Mouse (Mus musculus): ENCODE measurements around the gene Gm7233.
"Not testable (repeated sequence)": the region's sequence is repeated elsewhere in the genome, so short reads cannot be mapped to it uniquely, and the experiment has no call there.

The Gm7233 gene

GRCm38 (mm10) chr14:43179567-43179966, at the start of gene Gm7233:
Gene Gm7233, plus strand, starts transcription at chr14:43179867.
- not testable (repeated sequence) for DNase-seq (ENCODE audit: low read depth)

- not testable (repeated sequence) for DNase-seq (ENCODE audit: low read depth)
These were observed 12.5 kb upstream of the Gm7233 start for GRCm38 (mm10) chr14:43167189-43167588.

GRCm38 (mm10) chr14:43167942-43168341, 11.7 kb upstream of the Gm7233 start:
- DNase-seq (ENCODE audit: low read depth) = not testable (repeated sequence)

- not testable (repeated sequence) for DNase-seq (ENCODE audit: low read depth)
These were observed 11.0 kb upstream of the Gm7233 start for GRCm38 (mm10) chr14:43168573-43169170.

- not testable (repeated sequence) for DNase-seq (ENCODE audit: low read depth)
These were observed 55.5 kb downstream of the Gm7233 start, which contains the start of gene Gm8122 for GRCm38 (mm10) chr14:43235204-43235603. Gene Gm8122, minus strand, starts transcription at chr14:43235304.

Measured in fibroblast of lung, adult 2 months (primary cell).